Mouse (Mus musculus) adrenal gland, postnatal 14 days (tissue): Measurements from ENCODE around the gene Ctla4. TPM values are rescaled to one million over a fixed set of nuclear protein-coding genes. Genes with fewer than 3 reads are reported as not detected.

Experiments used
- total RNA-seq: library from RNA; stranded (reverse); gene quantifications from 2 replicates; pipeline ENCODE4 v1.2.3, GENCODE M21; 2021

Gene Ctla4
- total RNA-seq, 1 experiment from 2014 or later = 0.52 TPM

Other genes with a start within 250 kb of the Ctla4 start
- 0.52 and 4.2 TPM in 2 replicates for gene Cd28, start 170.2 kb upstream of the Ctla4 start, total RNA-seq
- 0.11 and 1.1 TPM in 2 replicates for gene Icos, start 90.9 kb downstream of the Ctla4 start, total RNA-seq